Mouse (Mus musculus) ES-Bruce4 (cell line): ENCODE results near the gene Rasgef1c.

Experiments
- CTCF ChIP-seq: IDR thresholded peaks from one replicate; pipeline ENCODE4 v1.8.1; 2011; ENCODE audit warnings: low read depth, low read length
- POLR2A ChIP-seq: IDR thresholded peaks from one replicate; pipeline ENCODE4 v1.8.1; 2011; ENCODE audit warnings: low read length; ENCODE audit not compliant: insufficient read depth

DNA sequence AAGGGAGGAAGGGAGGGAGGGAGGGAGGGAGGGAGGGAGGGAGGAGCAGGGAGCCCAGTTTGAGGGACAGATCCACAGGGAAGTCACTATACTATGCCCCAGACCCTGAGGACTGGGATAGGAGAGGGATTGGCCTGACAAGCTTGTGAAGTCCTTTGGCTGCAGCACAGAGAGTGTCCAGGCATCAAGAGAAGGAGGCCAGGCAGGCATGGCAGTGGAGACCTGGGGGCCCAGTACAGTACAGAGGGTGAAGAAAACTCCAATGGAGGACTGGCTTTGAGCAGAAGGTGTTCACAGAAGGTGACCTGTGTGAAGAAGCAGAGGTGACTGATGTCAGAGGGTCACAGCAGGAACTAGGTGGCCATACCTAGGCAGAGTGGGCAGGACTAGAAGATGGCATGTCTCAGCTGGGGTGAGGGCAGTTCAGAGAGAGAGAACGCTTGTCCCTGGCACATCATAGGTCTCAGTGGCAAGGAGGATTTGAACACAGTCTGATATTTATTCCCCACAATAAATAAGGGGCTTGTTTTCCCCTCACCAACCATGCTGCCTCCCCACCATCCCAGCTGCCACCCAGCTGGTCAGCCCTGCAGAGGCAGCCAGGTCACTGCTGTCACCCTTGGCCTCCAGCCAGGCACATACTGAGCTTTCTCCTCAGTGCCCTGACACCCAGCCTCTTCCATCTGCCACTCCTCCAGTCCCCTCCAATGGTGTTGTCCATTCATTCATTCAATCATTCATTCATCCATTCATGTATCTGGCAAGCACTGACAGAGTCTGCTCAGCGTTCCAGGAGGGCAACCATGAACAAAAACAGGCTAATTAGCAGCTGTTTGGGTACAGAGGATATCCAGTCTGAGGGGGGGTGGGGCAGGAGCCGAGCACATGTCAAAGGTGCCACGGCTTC, 36.9 kb downstream of the Rasgef1c start:
- no peak for TF ChIP-seq POLR2A
- TF ChIP-seq CTCF, result no peak
